Mouse (Mus musculus) liver, embryonic 14.5 days (tissue): ENCODE data around the gene Ccdc187. TPM values are rescaled to one million over a fixed set of nuclear protein-coding genes. Genes with fewer than 3 reads are reported as not detected.

Experiments used
- ATAC-seq: fragments of 200-750 bp; cut with Nextera tagmentation; 2 replicates; pipeline ENCODE4 v1.8.0; 2017; ENCODE audit warnings: moderate number of reproducible peaks, mild to moderate bottlenecking, moderate library complexity; ENCODE audit not compliant: insufficient read depth
- DNase-seq, 3 experiments: peaks; one replicate each; pipeline ENCODE4 v3.0.0-alpha.2; 2012 to 2013; ENCODE audit warnings: low read depth in 3 of 3, low spot score in 3 of 3
- H3K27ac ChIP-seq: fragments of 300-500 bp; sonication (generic); 2 replicates; pipeline ENCODE4 v1.5.1; 2014; ENCODE audit warnings: moderate library complexity, mild to moderate bottlenecking, control low read depth, inconsistent platforms
- H3K27me3 ChIP-seq: fragments of 300-500 bp; sonication (generic); 2 replicates; pipeline ENCODE4 v1.6.1; 2014; ENCODE audit warnings: mild to moderate bottlenecking, low read length, moderate library complexity; ENCODE audit not compliant: control insufficient read depth, insufficient read depth
- H3K36me3 ChIP-seq: fragments of 300-500 bp; sonication (generic); replicated peaks from 2 replicates; pipeline ENCODE4 v1.6.1; 2014; ENCODE audit warnings: low read depth; ENCODE audit not compliant: control insufficient read depth, insufficient read depth
- H3K4me1 ChIP-seq, 2 experiments: fragments of 200-500 bp in 1 of 2; fragments of 300-500 bp in 1 of 2; sonication (generic) in 1 of 2; replicated peaks; 2 replicates each; pipeline ENCODE4 v1.6.1; 2012 to 2014; ENCODE audit warnings: antibody characterized with exemption in 1 of 2, inconsistent platforms in 1 of 2, low read length in 1 of 2; ENCODE audit not compliant: control insufficient read depth in 2 of 2, insufficient read depth in 2 of 2
- H3K4me2 ChIP-seq: fragments of 300-500 bp; sonication (generic); 2 replicates; pipeline ENCODE4 v1.6.1; 2014; ENCODE audit warnings: low read depth, mild to moderate bottlenecking, control low read depth, moderate library complexity
- H3K4me3 ChIP-seq, 2 experiments: fragments of 200-500 bp in 1 of 2; fragments of 300-500 bp in 1 of 2; sonication (generic) in 1 of 2; 2 replicates each; pipeline ENCODE4 v1.5.1; 2012 to 2014; ENCODE audit warnings: low read depth in 2 of 2, low read length in 2 of 2, mild to moderate bottlenecking in 2 of 2, control low read depth in 1 of 2, inconsistent platforms in 1 of 2, moderate library complexity in 1 of 2; ENCODE audit not compliant: insufficient read depth in 1 of 2
- H3K9ac ChIP-seq: fragments of 300-500 bp; sonication (generic); replicated peaks from 2 replicates; pipeline ENCODE4 v1.6.1; 2014; ENCODE audit warnings: mild to moderate bottlenecking, control low read depth, moderate library complexity
- H3K9me3 ChIP-seq: fragments of 300-500 bp; sonication (generic); 2 replicates; pipeline ENCODE4 v1.6.1; 2016; ENCODE audit warnings: low read length, mixed read lengths; ENCODE audit not compliant: control insufficient read depth
- CTCF ChIP-seq: IDR thresholded peaks from 2 replicates; pipeline ENCODE4 v1.5.1; 2016; ENCODE audit warnings: antibody characterized with exemption, low read depth, control low read depth
- EP300 ChIP-seq: IDR thresholded peaks from 2 replicates; pipeline ENCODE4 v1.6.1; 2016; ENCODE audit warnings: antibody characterized with exemption, low read depth
- WGBS: fragments of 180-500 bp; shearing (Covaris S2); extraction: QIAGEN DNeasy Blood & Tissue Kit; methylation state at CpG from one replicate; pipeline ENCODE4 v1.1.7; 2014; ENCODE audit not compliant: insufficient replicate concordance; 5-methylcytosine and 5-hydroxymethylcytosine counted together
- polyA plus RNA-seq, 2 experiments: library from polyadenylated mRNA; depleted of rRNA in 1 of 2; stranded (reverse) in 1 of 2; unstranded in 1 of 2; fragments of >200 nt; fragmentation: Nextera tagmentation in 1 of 2; extraction: Ambion mirVana in 1 of 2; gene quantifications; 2 replicates each; pipeline versions ENCODE4 v1.2.1 to v1.2.3; 2012 to 2014

Gene Ccdc187
- polyA plus RNA-seq, 2 experiments: 0.06 TPM; not detected in 1

GRCm38 (mm10) chr2:26207559-26207958, 86.8 kb downstream of the Ccdc187 start:
- Histone ChIP-seq H3K4me3 (no peak overlapping the region), H3K9me3 (no peaks in the 10 kb centered on the region), H3K4me1 (no peaks in the 10 kb centered on the region), H3K9ac (no peak overlapping the region), H3K27me3 (peaks cover 54% of the 10 kb centered on the region), H3K4me2 (no peak overlapping the region), H3K36me3 (no peaks in the 10 kb centered on the region), H3K27ac (no peak overlapping the region)
- TF ChIP-seq EP300: no peak
- TF ChIP-seq CTCF: no peak
- ATAC-seq: no peak
- 13% methylated on average over 9 of the region's 9 CpGs for WGBS
- no peak for DNase-seq

GRCm38 (mm10) chr2:26205761-26206160, 88.6 kb downstream of the Ccdc187 start:
- DNase-seq (no peak), ATAC-seq (no peak)
- Histone ChIP-seq H3K4me2 (no peak overlapping the region), H3K9ac (no peak overlapping the region), H3K36me3 (no peaks in the 10 kb centered on the region), H3K4me3 (no peak overlapping the region), H3K27me3 (peaks cover 72% of the 10 kb centered on the region), H3K27ac (no peak overlapping the region), H3K4me1 (no peaks in the 10 kb centered on the region), H3K9me3 (no peaks in the 10 kb centered on the region)
- WGBS: 14% methylated on average over 10 of the region's 10 CpGs
- TF ChIP-seq EP300: no peak
- no peak for TF ChIP-seq CTCF

- WGBS: 3% methylated on average over 16 of the region's 16 CpGs
- Histone ChIP-seq H3K4me1 (no peaks in the 10 kb centered on the region), H3K9ac (no peak overlapping the region), H3K36me3 (no peaks in the 10 kb centered on the region), H3K27me3 (peaks cover 78% of the 10 kb centered on the region), H3K9me3 (no peaks in the 10 kb centered on the region), H3K4me2 (no peak overlapping the region), H3K27ac (no peak overlapping the region), H3K4me3 (no peak overlapping the region)
- TF ChIP-seq CTCF: no peak
- no peak for TF ChIP-seq EP300
- DNase-seq (no peak), ATAC-seq (no peak)
Measured at GRCm38 (mm10) chr2:26205126-26205525, 89.2 kb downstream of the Ccdc187 start.

DNA sequence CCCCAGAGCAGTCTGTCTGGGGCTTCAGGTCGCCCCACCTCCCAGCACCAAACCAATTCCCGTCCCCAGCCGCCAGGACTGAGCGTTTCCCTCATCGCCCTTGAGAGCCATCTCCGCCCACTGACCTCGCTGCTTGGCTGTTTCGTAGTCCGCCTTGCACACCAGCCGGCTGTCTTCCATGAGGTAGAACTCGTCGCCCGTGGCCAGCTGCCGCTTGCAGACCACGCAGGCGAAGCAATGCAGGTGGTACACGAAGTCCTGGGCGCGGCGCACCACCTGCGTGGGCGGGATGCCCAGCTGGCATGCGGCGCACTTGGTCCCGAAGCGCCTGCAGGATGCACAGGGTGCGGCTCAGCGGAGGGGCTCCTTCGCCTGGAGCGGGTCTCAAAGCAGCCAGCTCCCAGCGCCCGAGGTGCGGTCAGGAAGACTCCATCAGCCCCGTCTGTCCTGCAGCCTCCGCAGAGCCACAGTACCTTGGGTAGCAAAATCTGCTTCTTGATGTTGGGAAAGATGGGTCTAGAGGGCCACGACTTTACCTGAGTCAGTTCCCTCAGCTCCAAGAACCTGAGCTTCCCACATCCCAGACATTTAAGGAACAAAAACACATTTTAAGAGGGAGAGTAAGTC, 91.4 kb downstream of the Ccdc187 start:
- Histone ChIP-seq H3K9me3 (no peaks in the 10 kb centered on the region), H3K27ac (no peak overlapping the region), H3K27me3 (peaks cover 100% of the 10 kb centered on the region), H3K4me2 (no peak overlapping the region), H3K4me3 (no peak overlapping the region), H3K9ac (no peak overlapping the region), H3K36me3 (no peaks in the 10 kb centered on the region), H3K4me1 (no peaks in the 10 kb centered on the region)
- no peak for DNase-seq
- TF ChIP-seq EP300 (no peak), CTCF (no peak)
- 4% methylated on average over 36 of the region's 36 CpGs for WGBS
- no peak for ATAC-seq

- H3K36me3 ChIP-seq: no peaks in the 10 kb centered on the region
- no peak overlapping the region for H3K27ac ChIP-seq
- ATAC-seq (no peak), DNase-seq (no peak)
- no peaks in the 10 kb centered on the region for H3K9me3 ChIP-seq
- no peaks in the 10 kb centered on the region for H3K4me1 ChIP-seq
- peaks cover 100% of the 10 kb centered on the region for H3K27me3 ChIP-seq
- 2% methylated on average over 77 of the region's 77 CpGs for WGBS
- H3K4me2 ChIP-seq: no peak overlapping the region
- H3K9ac ChIP-seq: no peak overlapping the region
- no peak overlapping the region for H3K4me3 ChIP-seq
- no peak for TF ChIP-seq CTCF
- no peak for TF ChIP-seq EP300
Measured at GRCm38 (mm10) chr2:26201926-26202848, 92.2 kb downstream of the Ccdc187 start.
